Mouse (Mus musculus): ENCODE data around the gene Ext2.

Gene Ext2

GRCm38 (mm10) chr2:93615845-93616689, 206.3 kb downstream of the Ext2 start:
- DNase-seq, result no peak

- DNase-seq, result no peak
Measured at GRCm38 (mm10) chr2:93613020-93613419, 209.3 kb downstream of the Ext2 start.

Measured in heart, adult 11 months (tissue).